Comparison of ENCODE assay signal across 7 mouse cellular contexts in genomic region chr11:106215450-106215859, GRCm38 (mm10). TPM values are rescaled to one million over a fixed set of nuclear protein-coding genes. Genes with fewer than 3 reads are reported as not detected.
A peak's percentile ranks its signal among the peaks of the same experiment; 100 is the strongest.
DNase-seq lines count a peak whose midpoint lies in the region; ATAC-seq lines count a peak whose summit lies in the region.

No protein-coding gene starts in this region.

- H3K9ac ChIP-seq in forebrain, embryonic 12.5 days = peak overlapping the region; percentile 98
- peak overlapping the region; percentile 86 for H3K9ac ChIP-seq in liver, embryonic 13.5 days

- peak overlapping the region; percentile 63 for H3K4me2 ChIP-seq in forebrain, embryonic 12.5 days
- peak overlapping the region; percentile 78 for H3K4me2 ChIP-seq in liver, embryonic 13.5 days

- no peaks in the 10 kb centered on the region for H3K9me3 ChIP-seq in forebrain, embryonic 12.5 days
- no peaks in the 10 kb centered on the region for H3K9me3 ChIP-seq in liver, embryonic 13.5 days (replicated peaks)

- peak overlapping the region; percentile 96 for H3K4me3 ChIP-seq in forebrain, embryonic 12.5 days (replicated peaks)
- H3K4me3 ChIP-seq in liver, embryonic 13.5 days (replicated peaks) = peak overlapping the region; percentile 98

- H3K36me3 ChIP-seq in forebrain, embryonic 12.5 days (replicated peaks) = peaks cover 26% of the 10 kb centered on the region
- peaks cover 28% of the 10 kb centered on the region for H3K36me3 ChIP-seq in liver, embryonic 13.5 days

- H3K27me3 ChIP-seq in forebrain, embryonic 12.5 days = no peaks in the 10 kb centered on the region
- H3K27me3 ChIP-seq in liver, embryonic 13.5 days = no peaks in the 10 kb centered on the region

- DNase-seq in 3T3-L1 (ENCODE audit: low read depth, low spot score) (peak; percentile 35), 416B (ENCODE audit: low read depth) (peak; percentile 31)
- no peak for DNase-seq in liver, embryonic 13.5 days
- DNase-seq in right cerebral cortex, postnatal 10 days (ENCODE audit: low spot score in 2 of 2) = no peak
- no peak for DNase-seq in embryo, embryonic 10 days (ENCODE audit: low spot score)
- no peak for DNase-seq in left cerebral cortex, postnatal 25 days (ENCODE audit: low spot score in 2 of 2)

- WGBS in forebrain, embryonic 12.5 days = 31% methylated on average over 7 of the region's 7 CpGs
- WGBS in liver, embryonic 13.5 days (ENCODE audit: insufficient replicate concordance) = 12% methylated on average over 7 of the region's 7 CpGs

- H3K4me1 ChIP-seq in forebrain, embryonic 12.5 days = peaks cover 26% of the 10 kb centered on the region
- H3K4me1 ChIP-seq in liver, embryonic 13.5 days (replicated peaks) = peaks cover 44% of the 10 kb centered on the region

- no peak overlapping the region for H3K27ac ChIP-seq in forebrain, embryonic 12.5 days
- peak overlapping the region; percentile 99 for H3K27ac ChIP-seq in liver, embryonic 13.5 days

- ATAC-seq in forebrain, embryonic 12.5 days (ENCODE audit: low FRiP score) = no peak
- ATAC-seq in liver, embryonic 13.5 days (ENCODE audit: low read depth) = no peak

- intact Hi-C loops in left cerebral cortex, postnatal 25 days (cut with DNase I) = loop anchor here (5.0 kb wide), 1 partner anchor 42 kb away; the partner anchor contains the start of genes Ftsj3 and Psmc5

RNA-seq across cellular contexts. Expression of gene Ccdc47, which starts 0.7 kb away (rescaled TPM):
- 91.9 and 92.1 TPM in 2 replicates for polyA plus RNA-seq in forebrain, embryonic 12.5 days (2016; fragmentation: Nextera tagmentation; extraction: Ambion mirVana)
- 41.5 and 50.9 TPM in 2 replicates for polyA plus RNA-seq in liver, embryonic 13.5 days (2015; fragmentation: Nextera tagmentation; extraction: Ambion mirVana)
- total RNA-seq in left cerebral cortex, postnatal 25 days (2021) = 10 to 100 TPM; 79.9 to 83.7 TPM

RNA-seq across cellular contexts. Expression of gene Ddx42, which starts 1.3 kb away (rescaled TPM):
- polyA plus RNA-seq in forebrain, embryonic 12.5 days (2016; fragmentation: Nextera tagmentation; extraction: Ambion mirVana) = 122 and 129 TPM in 2 replicates
- polyA plus RNA-seq in liver, embryonic 13.5 days (2015; fragmentation: Nextera tagmentation; extraction: Ambion mirVana) = 26.8 and 31.6 TPM in 2 replicates
- 10 to 100 TPM; 64.1 to 68.2 TPM for total RNA-seq in left cerebral cortex, postnatal 25 days (2021)

RNA-seq across cellular contexts. Expression of gene Strada, which starts 13.5 kb away (rescaled TPM):
- polyA plus RNA-seq in forebrain, embryonic 12.5 days (2016; fragmentation: Nextera tagmentation; extraction: Ambion mirVana) = 35.2 and 36.1 TPM in 2 replicates
- 9.4 and 10.5 TPM in 2 replicates for polyA plus RNA-seq in liver, embryonic 13.5 days (2015; fragmentation: Nextera tagmentation; extraction: Ambion mirVana)
- total RNA-seq in left cerebral cortex, postnatal 25 days (2021) = 10 to 100 TPM; 24.8 to 25.5 TPM

RNA-seq across cellular contexts. Expression of gene Ftsj3, which starts 40.4 kb away (rescaled TPM):
- 63.0 and 69.1 TPM in 2 replicates for polyA plus RNA-seq in forebrain, embryonic 12.5 days (2016; fragmentation: Nextera tagmentation; extraction: Ambion mirVana)
- 55.4 and 66.0 TPM in 2 replicates for polyA plus RNA-seq in liver, embryonic 13.5 days (2015; fragmentation: Nextera tagmentation; extraction: Ambion mirVana)
- total RNA-seq in left cerebral cortex, postnatal 25 days (2021) = 10 to 100 TPM; 28.6 to 29.3 TPM

RNA-seq across cellular contexts. Expression of gene Psmc5, which starts 40.5 kb away (rescaled TPM):
- 334 and 335 TPM in 2 replicates for polyA plus RNA-seq in forebrain, embryonic 12.5 days (2016; fragmentation: Nextera tagmentation; extraction: Ambion mirVana)
- polyA plus RNA-seq in liver, embryonic 13.5 days (2015; fragmentation: Nextera tagmentation; extraction: Ambion mirVana) = 204 and 210 TPM in 2 replicates
- 100 to 1,000 TPM; 177 to 191 TPM for total RNA-seq in left cerebral cortex, postnatal 25 days (2021)

Comparison
In these comparisons a context has a peak if more than half of its experiments do, and no peak if none do; other contexts are left out.
1. DNase-seq: peak in 3T3-L1 (single experiment) and 416B (single experiment); none in liver, embryonic 13.5 days (single experiment), right cerebral cortex, postnatal 10 days (0 of 2), embryo, embryonic 10 days (single experiment) and left cerebral cortex, postnatal 25 days (0 of 2).